Mouse (Mus musculus): ENCODE measurements around the gene Trmt1. TPM values are rescaled to one million over a fixed set of nuclear protein-coding genes. Genes with fewer than 3 reads are reported as not detected.

The Trmt1 gene
- polyA plus RNA-seq, 1 experiment from 2014 or later = 57.8 TPM

- Histone ChIP-seq H3K4me3 (0 out of 2 replicates have a peak overlapping the region, but pooled peaks have one; percentile 22), H3K36me3 (no peaks in the 10 kb centered on the region), H3K27ac (peak overlapping the region; percentile 62; the same call in 1 of the 2 replicates)
Observed at GRCm38 (mm10) chr8:84724683-84725082, 38.6 kb downstream of the Trmt1 start.

GRCm38 (mm10) chr8:84725246-84725940 lies 39.3 kb downstream of the Trmt1 start:
- no peaks in the 10 kb centered on the region for H3K36me3 ChIP-seq
- H3K4me3 ChIP-seq = no peak overlapping the region
- H3K27me3 ChIP-seq (ENCODE audit: insufficient read depth, poor library complexity, severe bottlenecking) = peaks cover 100% of the 10 kb centered on the region
- peaks cover 56% of the 10 kb centered on the region for H3K4me1 ChIP-seq (replicated peaks)
- peak overlapping the region; percentile 62; the same call in 1 of the 2 replicates for H3K27ac ChIP-seq
- no peak for DNase-seq (ENCODE audit: low spot score)
- WGBS = 60% methylated on average over 10 of the region's 10 CpGs
- no peaks in the 10 kb centered on the region for H3K9me3 ChIP-seq

More at GRCm38 (mm10) chr8:84724683-84725082, 38.6 kb downstream of the Trmt1 start:
- H3K4me1 ChIP-seq (replicated peaks) = peaks cover 55% of the 10 kb centered on the region
- H3K27me3 ChIP-seq (ENCODE audit: insufficient read depth, poor library complexity, severe bottlenecking) = peaks cover 100% of the 10 kb centered on the region
- WGBS = 48% methylated on average over 9 of the region's 9 CpGs
- no peaks in the 10 kb centered on the region for H3K9me3 ChIP-seq
- no peak for DNase-seq (ENCODE audit: low spot score)

- H3K27ac ChIP-seq = peak overlapping the region; percentile 62; the same call in 1 of the 2 replicates
- no peak overlapping the region for H3K4me3 ChIP-seq
- 20% methylated on average over 3 of the region's 3 CpGs for WGBS
- H3K9me3 ChIP-seq = no peaks in the 10 kb centered on the region
- H3K4me1 ChIP-seq (replicated peaks) = peaks cover 61% of the 10 kb centered on the region
- peaks cover 100% of the 10 kb centered on the region for H3K27me3 ChIP-seq (ENCODE audit: insufficient read depth, poor library complexity, severe bottlenecking)
- DNase-seq (ENCODE audit: low spot score) = no peak
- H3K36me3 ChIP-seq = no peaks in the 10 kb centered on the region
Observed at GRCm38 (mm10) chr8:84725941-84726259, 39.8 kb downstream of the Trmt1 start.

DNA sequence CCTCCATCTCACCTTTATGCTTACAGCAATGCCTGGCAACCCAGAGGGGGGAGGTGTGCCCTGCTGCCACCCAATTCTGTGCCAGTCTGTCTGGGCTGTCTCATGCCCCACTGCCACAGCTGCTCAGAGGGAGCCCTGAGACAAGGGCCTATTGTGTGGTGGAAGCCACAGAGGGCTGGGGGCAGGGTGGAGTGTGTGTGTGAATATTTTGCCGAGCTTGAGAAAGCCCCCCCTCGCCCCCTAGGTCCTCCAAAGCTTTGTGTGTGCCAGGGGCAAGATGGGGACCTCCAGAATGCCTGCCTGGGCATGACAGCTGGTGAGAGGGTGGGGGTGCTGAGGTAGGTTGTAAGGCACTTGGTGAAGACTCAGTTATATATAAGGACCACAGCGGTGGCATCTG lies 42.4 kb downstream of the Trmt1 start:
- Histone ChIP-seq H3K36me3 (no peaks in the 10 kb centered on the region), H3K4me3 (no peak overlapping the region), H3K9me3 (no peaks in the 10 kb centered on the region), H3K27ac (peak overlapping the region; percentile 47; the same call in 1 of the 2 replicates), H3K27me3 (ENCODE audit: insufficient read depth, poor library complexity, severe bottlenecking) (peaks cover 100% of the 10 kb centered on the region), H3K4me1 (replicated peaks) (peaks cover 72% of the 10 kb centered on the region)
- DNase-seq (ENCODE audit: low spot score) = no peak
- WGBS = 73% methylated on average over 3 of the region's 3 CpGs

GRCm38 (mm10) chr8:84729921-84730362 lies 43.8 kb downstream of the Trmt1 start:
- no peak overlapping the region for H3K4me3 ChIP-seq
- peaks cover 63% of the 10 kb centered on the region for H3K4me1 ChIP-seq (replicated peaks)
- peak overlapping the region; percentile 79 for H3K27ac ChIP-seq
- 92% methylated on average over 16 of the region's 16 CpGs for WGBS
- H3K36me3 ChIP-seq = no peaks in the 10 kb centered on the region
- H3K9me3 ChIP-seq = no peaks in the 10 kb centered on the region
- no peak for DNase-seq (ENCODE audit: low spot score)
- H3K27me3 ChIP-seq (ENCODE audit: insufficient read depth, poor library complexity, severe bottlenecking) = peaks cover 100% of the 10 kb centered on the region

- no peak for DNase-seq (ENCODE audit: low spot score)
- Histone ChIP-seq H3K4me1 (replicated peaks) (peaks cover 62% of the 10 kb centered on the region), H3K9me3 (no peaks in the 10 kb centered on the region), H3K27ac (peak overlapping the region; percentile 79), H3K4me3 (no peak overlapping the region), H3K27me3 (ENCODE audit: insufficient read depth, poor library complexity, severe bottlenecking) (peaks cover 100% of the 10 kb centered on the region), H3K36me3 (no peaks in the 10 kb centered on the region)
- 33% methylated on average over 9 of the region's 9 CpGs for WGBS
Observed at GRCm38 (mm10) chr8:84730541-84731370, 44.6 kb downstream of the Trmt1 start.

GRCm38 (mm10) chr8:84731371-84732177 lies 45.5 kb downstream of the Trmt1 start:
- H3K4me3 ChIP-seq = no peak overlapping the region
- peak overlapping the region; percentile 79 for H3K27ac ChIP-seq
- peaks cover 61% of the 10 kb centered on the region for H3K4me1 ChIP-seq (replicated peaks)
- peaks cover 100% of the 10 kb centered on the region for H3K27me3 ChIP-seq (ENCODE audit: insufficient read depth, poor library complexity, severe bottlenecking)
- H3K9me3 ChIP-seq = no peaks in the 10 kb centered on the region
- no peaks in the 10 kb centered on the region for H3K36me3 ChIP-seq
- WGBS = 62% methylated on average over 11 of the region's 11 CpGs
- no peak for DNase-seq (ENCODE audit: low spot score)

DNA sequence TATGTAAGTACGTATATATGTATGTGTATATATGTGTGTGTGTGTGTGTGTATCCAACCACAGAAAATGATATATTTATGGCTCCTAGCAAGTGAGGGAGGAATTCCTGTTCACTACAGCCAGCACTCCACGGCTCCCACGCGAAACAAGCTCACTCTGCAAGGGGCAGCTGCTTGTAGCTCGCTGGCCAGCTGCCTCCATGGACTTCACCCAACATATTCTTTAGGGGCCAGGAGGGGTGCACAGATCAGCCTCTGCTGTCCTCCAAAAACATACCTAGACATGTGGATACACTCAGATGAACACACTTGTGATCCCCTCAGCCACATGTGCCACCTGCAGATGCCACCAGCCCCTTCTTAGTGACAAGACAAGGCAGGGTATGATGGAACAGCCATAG lies 46.4 kb downstream of the Trmt1 start:
- Histone ChIP-seq H3K27me3 (ENCODE audit: insufficient read depth, poor library complexity, severe bottlenecking) (peaks cover 100% of the 10 kb centered on the region), H3K27ac (peak overlapping the region; percentile 56; the same call in 1 of the 2 replicates), H3K9me3 (no peaks in the 10 kb centered on the region), H3K36me3 (no peaks in the 10 kb centered on the region), H3K4me1 (replicated peaks) (peaks cover 64% of the 10 kb centered on the region), H3K4me3 (no peak overlapping the region)
- no peak for DNase-seq (ENCODE audit: low spot score)
- 80% methylated on average over 5 of the region's 5 CpGs for WGBS

GRCm38 (mm10) chr8:84732996-84733395 lies 46.9 kb downstream of the Trmt1 start:
- DNase-seq (ENCODE audit: low spot score) = no peak
- peaks cover 69% of the 10 kb centered on the region for H3K4me1 ChIP-seq (replicated peaks)
- peak overlapping the region; percentile 16; the same call in 1 of the 2 replicates for H3K4me3 ChIP-seq
- WGBS = 40% methylated on average over 6 of the region's 6 CpGs
- H3K27me3 ChIP-seq (ENCODE audit: insufficient read depth, poor library complexity, severe bottlenecking) = peaks cover 100% of the 10 kb centered on the region
- no peaks in the 10 kb centered on the region for H3K36me3 ChIP-seq
- H3K27ac ChIP-seq = peak overlapping the region; percentile 56
- H3K9me3 ChIP-seq = no peaks in the 10 kb centered on the region

- 86% methylated on average over 6 of the region's 6 CpGs for WGBS
- DNase-seq (ENCODE audit: low spot score) = no peak
- no peaks in the 10 kb centered on the region for H3K36me3 ChIP-seq
- H3K4me1 ChIP-seq (replicated peaks) = peaks cover 71% of the 10 kb centered on the region
- H3K4me3 ChIP-seq = no peak overlapping the region
- 0 out of 2 replicates have a peak overlapping the region, but pooled peaks have one; percentile 8 for H3K27ac ChIP-seq
- H3K9me3 ChIP-seq = no peaks in the 10 kb centered on the region
- H3K27me3 ChIP-seq (ENCODE audit: insufficient read depth, poor library complexity, severe bottlenecking) = peaks cover 100% of the 10 kb centered on the region
Observed at GRCm38 (mm10) chr8:84733959-84734358, 47.9 kb downstream of the Trmt1 start.

DNA sequence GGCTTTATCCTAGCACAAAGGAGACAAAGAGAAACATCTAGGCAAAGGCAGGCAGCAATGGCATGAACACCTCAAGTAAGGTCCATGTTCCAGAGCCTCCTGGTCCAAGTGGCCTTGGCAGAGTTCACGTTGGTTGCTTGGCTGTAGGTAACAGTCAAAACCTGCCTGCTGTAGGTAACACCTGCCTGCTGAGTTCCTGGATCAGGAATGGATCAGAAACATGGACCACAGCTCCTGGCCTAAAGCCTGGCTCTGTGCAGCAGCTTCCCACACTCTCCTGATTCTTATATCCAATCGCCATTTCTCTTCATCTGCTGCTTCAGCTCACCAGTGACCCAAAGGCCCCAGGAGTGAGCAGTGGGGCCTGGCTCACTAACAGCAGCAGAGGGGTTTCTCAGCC lies 48.6 kb downstream of the Trmt1 start:
- Histone ChIP-seq H3K4me3 (no peak overlapping the region), H3K4me1 (replicated peaks) (peaks cover 76% of the 10 kb centered on the region), H3K36me3 (no peaks in the 10 kb centered on the region), H3K27me3 (ENCODE audit: insufficient read depth, poor library complexity, severe bottlenecking) (peaks cover 100% of the 10 kb centered on the region), H3K27ac (no peak overlapping the region), H3K9me3 (no peaks in the 10 kb centered on the region)
- DNase-seq (ENCODE audit: low spot score) = no peak
- 85% methylated on average over 2 of the region's 2 CpGs for WGBS

GRCm38 (mm10) chr8:84735597-84735996 lies 49.5 kb downstream of the Trmt1 start:
- WGBS = 58% methylated on average over 2 of the region's 2 CpGs

More at GRCm38 (mm10) chr8:84735597-84735996, 49.5 kb downstream of the Trmt1 start:
- H3K27me3 ChIP-seq (ENCODE audit: insufficient read depth, poor library complexity, severe bottlenecking) = peaks cover 100% of the 10 kb centered on the region
- H3K4me1 ChIP-seq (replicated peaks) = peaks cover 74% of the 10 kb centered on the region
- peak overlapping the region; percentile 35; the same call in 1 of the 2 replicates for H3K27ac ChIP-seq
- DNase-seq (ENCODE audit: low spot score) = no peak
- H3K9me3 ChIP-seq = no peaks in the 10 kb centered on the region
- no peak overlapping the region for H3K4me3 ChIP-seq
- H3K36me3 ChIP-seq = no peaks in the 10 kb centered on the region

Data from hindbrain, embryonic 10.5 days (tissue).